Mouse (Mus musculus): ENCODE measurements around the gene Anapc16. TPM values are rescaled to one million over a fixed set of nuclear protein-coding genes. Genes with fewer than 3 reads are reported as not detected.
"Not testable (repeated sequence)": the region's sequence is repeated elsewhere in the genome, so short reads cannot be mapped to it uniquely, and the experiment has no call there.

Anapc16 gene
- polyA plus RNA-seq, 1 experiment, result 61.1 TPM

GRCm38 (mm10) chr10:60003847-60004246, 912 bp upstream of the Anapc16 start:
- H3K4me1 ChIP-seq (ENCODE audit: control insufficient read depth, insufficient read depth, low read length), result peaks cover 2% of the 10 kb centered on the region; the same call in 1 of the 2 replicates
- TF ChIP-seq POLR2A (IDR thresholded peaks at IDR 0.05; ENCODE audit: borderline replicate concordance, extremely low read depth, low read depth, low read length) (no peak), CTCF (IDR thresholded peaks at IDR 0.05; ENCODE audit: insufficient read depth, low read length) (no peak)
- H3K4me3 ChIP-seq (replicated peaks; ENCODE audit: extremely low read depth, low read depth, low read length), result no peak overlapping the region
- no peak for DNase-seq
- 74% methylated on average over 9 of the region's 9 CpGs for WGBS

DNA sequence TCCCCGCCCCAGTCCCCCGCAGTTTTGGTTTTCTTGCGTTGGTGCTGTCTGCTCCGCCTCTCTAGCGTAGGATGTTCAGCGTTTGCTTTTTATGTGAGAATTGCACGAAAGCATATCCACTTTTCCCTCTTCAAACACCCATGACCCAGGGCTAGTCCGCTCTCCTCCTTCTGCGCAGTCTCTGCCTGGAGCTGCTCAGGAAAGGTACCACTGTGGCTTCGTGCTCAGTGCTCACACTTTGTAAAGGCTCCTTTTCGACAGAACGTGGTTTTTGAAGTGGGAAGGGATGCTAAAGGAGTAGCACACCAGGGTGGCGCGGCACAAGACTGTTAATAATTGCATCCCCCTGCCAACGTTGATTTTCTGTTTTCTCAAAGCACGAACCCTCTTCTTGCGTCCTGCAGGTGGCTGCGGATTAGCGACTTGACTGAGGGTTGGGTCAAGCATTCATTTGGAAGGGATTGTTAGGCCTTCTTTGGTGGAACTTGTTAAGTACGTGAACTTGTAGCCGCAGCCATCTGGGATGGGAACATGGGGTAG, 348 bp upstream of the Anapc16 start:
- Histone ChIP-seq H3K4me1 (ENCODE audit: control insufficient read depth, insufficient read depth, low read length) (peaks cover 2% of the 10 kb centered on the region; the same call in 1 of the 2 replicates), H3K4me3 (replicated peaks; ENCODE audit: extremely low read depth, low read depth, low read length) (peak overlapping the region; percentile 95)
- WGBS, result under 1% methylated on average over 21 of the region's 21 CpGs
- peak; percentile 49; the same call in 1 of the 2 replicates for TF ChIP-seq POLR2A (IDR thresholded peaks at IDR 0.05; ENCODE audit: borderline replicate concordance, extremely low read depth, low read depth, low read length)
- no peak for TF ChIP-seq CTCF (IDR thresholded peaks at IDR 0.05; ENCODE audit: insufficient read depth, low read length)
- DNase-seq, result no peak

GRCm38 (mm10) chr10:60002203-60002602, 732 bp downstream of the Anapc16 start:
- Histone ChIP-seq H3K4me3 (replicated peaks; ENCODE audit: extremely low read depth, low read depth, low read length) (peak overlapping the region; percentile 91), H3K4me1 (ENCODE audit: control insufficient read depth, insufficient read depth, low read length) (peaks cover 5% of the 10 kb centered on the region)
- DNase-seq, result no peak
- TF ChIP-seq POLR2A (IDR thresholded peaks at IDR 0.05; ENCODE audit: borderline replicate concordance, extremely low read depth, low read depth, low read length) (no peak), CTCF (IDR thresholded peaks at IDR 0.05; ENCODE audit: insufficient read depth, low read length) (no peak)
- under 1% methylated on average over 12 of the region's 12 CpGs for WGBS

- H3K4me1 ChIP-seq (ENCODE audit: control insufficient read depth, insufficient read depth, low read length); DNase-seq; H3K4me3 ChIP-seq (replicated peaks; ENCODE audit: extremely low read depth, low read depth, low read length): not testable (repeated sequence)
- WGBS, result 78% methylated on average over 8 of the region's 8 CpGs
Measured at GRCm38 (mm10) chr10:60001663-60002062, 1.3 kb downstream of the Anapc16 start.

DNA sequence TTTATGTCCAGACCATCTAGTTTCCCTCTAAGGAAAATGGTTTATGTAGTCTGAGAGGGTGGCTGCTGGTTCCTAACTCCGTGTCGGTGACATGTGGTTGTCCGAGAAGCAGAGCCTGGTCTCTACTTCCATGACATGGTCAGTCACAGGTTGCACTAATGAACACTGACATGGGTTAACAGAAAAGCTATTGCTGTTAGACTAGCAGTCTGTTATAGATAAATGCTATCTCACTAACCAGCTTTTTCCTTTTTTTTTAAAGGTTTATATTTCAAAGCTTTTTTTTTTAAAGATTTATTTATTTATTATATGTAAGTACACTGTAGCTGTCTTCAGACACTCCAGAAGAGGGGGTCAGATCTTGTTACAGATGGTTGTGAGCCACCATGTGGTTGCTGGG, 3.9 kb downstream of the Anapc16 start:
- WGBS, result 85% methylated on average over 3 of the region's 3 CpGs
- H3K4me3 ChIP-seq (replicated peaks; ENCODE audit: extremely low read depth, low read depth, low read length), result no peak overlapping the region
- no peak for DNase-seq
- peaks cover 5% of the 10 kb centered on the region for H3K4me1 ChIP-seq (ENCODE audit: control insufficient read depth, insufficient read depth, low read length)
- TF ChIP-seq CTCF (IDR thresholded peaks at IDR 0.05; ENCODE audit: insufficient read depth, low read length) (no peak), POLR2A (IDR thresholded peaks at IDR 0.05; ENCODE audit: borderline replicate concordance, extremely low read depth, low read depth, low read length) (no peak)

GRCm38 (mm10) chr10:59997591-59997990, 5.3 kb downstream of the Anapc16 start:
- WGBS, result 12% methylated on average over 7 of the region's 7 CpGs
- TF ChIP-seq POLR2A (IDR thresholded peaks at IDR 0.05; ENCODE audit: borderline replicate concordance, extremely low read depth, low read depth, low read length) (no peak), CTCF (IDR thresholded peaks at IDR 0.05; ENCODE audit: insufficient read depth, low read length) (no peak)
- Histone ChIP-seq H3K4me3 (replicated peaks; ENCODE audit: extremely low read depth, low read depth, low read length) (no peak overlapping the region), H3K4me1 (ENCODE audit: control insufficient read depth, insufficient read depth, low read length) (peaks cover 5% of the 10 kb centered on the region)
- peak; percentile 36 for DNase-seq

DNA sequence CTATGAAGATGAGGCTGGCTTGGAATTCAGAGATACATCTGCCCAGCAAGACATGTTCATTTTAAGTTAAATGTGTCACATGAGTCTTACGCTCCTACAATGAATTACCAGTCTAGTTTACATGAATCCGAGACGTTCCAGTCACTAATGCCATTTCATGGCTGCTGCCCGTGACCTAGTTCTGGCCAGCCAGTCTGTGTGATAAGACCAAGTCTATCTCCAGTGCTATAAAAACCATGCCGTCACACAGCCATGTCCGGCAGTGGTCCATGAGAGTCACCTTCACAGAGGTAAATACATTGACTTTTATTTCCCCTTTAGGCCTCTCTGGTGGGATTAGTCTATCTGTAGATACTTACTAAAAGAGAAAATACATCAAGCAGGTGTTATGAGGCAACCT, 7.0 kb downstream of the Anapc16 start:
- H3K4me1 ChIP-seq (ENCODE audit: control insufficient read depth, insufficient read depth, low read length), result peaks cover 2% of the 10 kb centered on the region
- no peak overlapping the region for H3K4me3 ChIP-seq (replicated peaks; ENCODE audit: extremely low read depth, low read depth, low read length)
- no peak for TF ChIP-seq POLR2A (IDR thresholded peaks at IDR 0.05; ENCODE audit: borderline replicate concordance, extremely low read depth, low read depth, low read length)
- TF ChIP-seq CTCF (IDR thresholded peaks at IDR 0.05; ENCODE audit: insufficient read depth, low read length), result no peak
- WGBS, result 92% methylated on average over 6 of the region's 6 CpGs
- no peak for DNase-seq

DNA sequence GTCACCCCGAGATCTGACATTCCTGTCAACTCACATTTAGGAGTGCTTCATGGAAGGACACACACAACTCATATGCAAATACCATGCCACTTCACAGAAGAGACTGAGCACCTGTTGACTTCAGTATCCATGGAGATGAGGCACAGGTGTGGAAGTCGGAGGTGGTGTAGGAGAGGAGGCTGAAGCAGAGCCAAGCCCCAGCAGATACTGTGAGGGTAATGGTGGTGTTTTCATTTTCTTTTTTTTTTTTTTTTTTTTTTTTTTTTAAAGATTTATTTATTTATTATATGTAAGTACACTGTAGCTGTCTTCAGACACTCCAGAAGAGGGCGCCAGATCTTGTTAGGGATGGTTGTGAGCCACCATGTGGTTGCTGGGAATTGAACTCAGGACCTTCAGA, 9.1 kb downstream of the Anapc16 start:
- H3K4me1 ChIP-seq (ENCODE audit: control insufficient read depth, insufficient read depth, low read length); DNase-seq; H3K4me3 ChIP-seq (replicated peaks; ENCODE audit: extremely low read depth, low read depth, low read length): not testable (repeated sequence)
- WGBS, result 81% methylated on average over 2 of the region's 3 CpGs

GRCm38 (mm10) chr10:59992024-59992423, 10.9 kb downstream of the Anapc16 start:
- no peaks in the 10 kb centered on the region; the same call in 1 of the 2 replicates for H3K4me1 ChIP-seq (ENCODE audit: control insufficient read depth, insufficient read depth, low read length)
- no peak for DNase-seq
- no peak overlapping the region for H3K4me3 ChIP-seq (replicated peaks; ENCODE audit: extremely low read depth, low read depth, low read length)
- TF ChIP-seq CTCF (IDR thresholded peaks at IDR 0.05; ENCODE audit: insufficient read depth, low read length), result no peak
- no peak for TF ChIP-seq POLR2A (IDR thresholded peaks at IDR 0.05; ENCODE audit: borderline replicate concordance, extremely low read depth, low read depth, low read length)
- WGBS, result 85% methylated on average over 8 of the region's 8 CpGs

GRCm38 (mm10) chr10:59991262-59991880, 11.6 kb downstream of the Anapc16 start:
- Histone ChIP-seq H3K4me3 (replicated peaks; ENCODE audit: extremely low read depth, low read depth, low read length) (no peak overlapping the region), H3K4me1 (ENCODE audit: control insufficient read depth, insufficient read depth, low read length) (no peaks in the 10 kb centered on the region; the same call in 1 of the 2 replicates)
- WGBS, result 75% methylated on average over 9 of the region's 9 CpGs
- TF ChIP-seq CTCF (IDR thresholded peaks at IDR 0.05; ENCODE audit: insufficient read depth, low read length), result no peak
- TF ChIP-seq POLR2A (IDR thresholded peaks at IDR 0.05; ENCODE audit: borderline replicate concordance, extremely low read depth, low read depth, low read length), result no peak
- no peak for DNase-seq

Measured in lung, adult 2 months (tissue).